Mouse (Mus musculus): ENCODE measurements around the gene Krtdap. TPM values are rescaled to one million over a fixed set of nuclear protein-coding genes. Genes with fewer than 3 reads are reported as not detected.

The Krtdap gene
- total RNA-seq, 1 experiment, result 4.9 TPM

DNA sequence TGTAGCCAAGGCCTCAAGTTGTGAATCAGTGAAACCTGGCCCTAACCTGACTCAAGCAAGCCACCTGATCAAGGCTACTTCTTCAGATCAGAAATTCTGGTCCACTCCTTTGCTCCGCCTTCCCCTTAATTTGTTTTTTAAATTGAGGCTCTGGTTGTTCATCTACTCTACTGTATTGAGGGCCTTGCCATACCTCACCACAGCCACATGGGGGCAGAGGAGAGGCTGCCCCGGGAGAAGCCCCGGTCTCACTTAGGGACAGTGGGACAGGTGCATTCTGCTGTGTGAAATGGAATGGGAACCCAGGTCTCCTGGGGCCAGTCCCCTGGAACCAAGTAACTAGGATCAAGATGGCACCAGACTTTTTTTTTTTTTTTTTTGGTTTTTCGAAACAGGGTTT, 5.9 kb upstream of the Krtdap start:
- no peak for TF ChIP-seq ZC3H11A (IDR thresholded peaks at IDR 0.05; ENCODE audit: borderline replicate concordance, low read depth, low read length)
- no peak for TF ChIP-seq MAFK (IDR thresholded peaks at IDR 0.05; ENCODE audit: insufficient read depth, low read depth, low read length)
- no peak for TF ChIP-seq ZNF384 (IDR thresholded peaks at IDR 0.05; ENCODE audit: low read depth, low read length)
- TF ChIP-seq CHD2 (IDR thresholded peaks at IDR 0.05; ENCODE audit: low read depth, low read length), result no peak
- no peak for TF ChIP-seq HCFC1 (IDR thresholded peaks at IDR 0.05; ENCODE audit: borderline replicate concordance, insufficient read depth, low read length)
- H3K9me3 ChIP-seq (ENCODE audit: control insufficient read depth, insufficient read depth, low read depth, low read length), result no peaks in the 10 kb centered on the region
- H3K9ac ChIP-seq (ENCODE audit: insufficient read depth, low read depth, low read length, poor library complexity, severe bottlenecking), result no peak overlapping the region
- DNase-seq (ENCODE audit: low read depth, low spot score), result no peak
- H3K36me3 ChIP-seq (ENCODE audit: control insufficient read depth, insufficient read depth, low read length, poor library complexity, severe bottlenecking), result no peaks in the 10 kb centered on the region
- no peak overlapping the region for H3K4me3 ChIP-seq (ENCODE audit: insufficient read depth in 1 of 2, low read depth in 1 of 2, low read length in 2 of 2, poor library complexity in 1 of 2, severe bottlenecking in 1 of 2)
- no peak overlapping the region for H3K27ac ChIP-seq (ENCODE audit: insufficient read depth, low read depth, low read length, poor library complexity, severe bottlenecking)
- H3K4me1 ChIP-seq (ENCODE audit: control insufficient read depth in 2 of 2, insufficient read depth in 2 of 2, low read length in 2 of 2, poor library complexity in 1 of 2), result peaks cover 0 to 21% of the 10 kb centered on the region in 2 experiments; a peak in 2 of 4 replicates
- in situ Hi-C loops (cut with MboI; ENCODE audit: low sequenced_read_pairs in 2 of 2, unreplicated experiment in 2 of 2), result no loop called here

DNA sequence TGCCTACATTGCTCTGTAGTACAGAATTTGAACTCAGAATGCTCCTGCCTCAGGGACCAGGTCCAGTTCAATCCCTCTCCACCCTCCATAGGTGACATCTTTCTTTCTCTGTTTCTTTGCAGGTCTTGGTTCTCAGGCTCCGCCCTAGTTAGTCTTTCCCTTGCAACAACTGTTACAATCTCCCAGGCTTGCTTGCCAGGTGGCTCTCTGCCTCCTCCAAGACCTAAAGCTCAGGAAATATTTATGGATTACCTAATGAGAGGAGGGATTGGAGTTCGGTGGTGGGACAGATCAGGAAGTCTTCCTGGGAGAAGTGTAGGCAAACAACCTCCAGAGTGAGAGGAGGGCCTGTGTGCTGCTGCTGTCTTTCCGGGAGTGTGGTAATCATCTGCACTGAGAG, 5.0 kb upstream of the Krtdap start:
- Histone ChIP-seq H3K4me1 (ENCODE audit: control insufficient read depth in 2 of 2, insufficient read depth in 2 of 2, low read length in 2 of 2, poor library complexity in 1 of 2) (peaks cover 0 to 13% of the 10 kb centered on the region in 2 experiments; a peak in 2 of 4 replicates), H3K36me3 (ENCODE audit: control insufficient read depth, insufficient read depth, low read length, poor library complexity, severe bottlenecking) (no peaks in the 10 kb centered on the region)
- no peak for TF ChIP-seq MAFK (IDR thresholded peaks at IDR 0.05; ENCODE audit: insufficient read depth, low read depth, low read length)
- no peak for TF ChIP-seq ZC3H11A (IDR thresholded peaks at IDR 0.05; ENCODE audit: borderline replicate concordance, low read depth, low read length)
- no peak for TF ChIP-seq ZNF384 (IDR thresholded peaks at IDR 0.05; ENCODE audit: low read depth, low read length)
- TF ChIP-seq HCFC1 (IDR thresholded peaks at IDR 0.05; ENCODE audit: borderline replicate concordance, insufficient read depth, low read length), result no peak
- TF ChIP-seq CHD2 (IDR thresholded peaks at IDR 0.05; ENCODE audit: low read depth, low read length), result no peak

DNA sequence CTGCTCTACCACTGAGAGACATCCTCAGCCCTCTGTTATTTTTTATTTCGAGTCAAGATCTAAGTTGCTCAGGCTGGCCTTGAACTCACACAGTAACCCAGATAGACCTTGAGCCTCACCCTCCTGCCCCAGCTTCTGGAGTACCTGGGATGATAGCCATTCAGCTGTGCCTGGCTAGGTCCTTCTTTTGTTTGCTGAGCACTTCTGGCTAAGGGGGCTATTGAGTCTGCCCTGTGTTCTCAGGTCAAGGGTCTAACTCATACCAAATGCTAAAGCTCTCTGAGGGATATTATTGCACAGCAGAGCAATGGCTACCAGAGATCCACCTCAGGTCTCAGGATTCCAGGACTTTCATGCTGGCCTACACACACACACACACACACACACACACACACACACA, 2.5 kb upstream of the Krtdap start:
- no peak for DNase-seq (ENCODE audit: low read depth, low spot score)
- Histone ChIP-seq H3K4me1 (ENCODE audit: control insufficient read depth in 2 of 2, insufficient read depth in 2 of 2, low read length in 2 of 2, poor library complexity in 1 of 2) (peaks cover 0 to 18% of the 10 kb centered on the region in 2 experiments; a peak in 2 of 4 replicates), H3K9me3 (ENCODE audit: control insufficient read depth, insufficient read depth, low read depth, low read length) (no peaks in the 10 kb centered on the region), H3K27ac (ENCODE audit: insufficient read depth, low read depth, low read length, poor library complexity, severe bottlenecking) (no peak overlapping the region), H3K36me3 (ENCODE audit: control insufficient read depth, insufficient read depth, low read length, poor library complexity, severe bottlenecking) (no peaks in the 10 kb centered on the region), H3K4me3 (ENCODE audit: insufficient read depth in 1 of 2, low read depth in 1 of 2, low read length in 2 of 2, poor library complexity in 1 of 2, severe bottlenecking in 1 of 2) (no peak overlapping the region), H3K9ac (ENCODE audit: insufficient read depth, low read depth, low read length, poor library complexity, severe bottlenecking) (no peak overlapping the region)
- in situ Hi-C loops (cut with MboI; ENCODE audit: low sequenced_read_pairs in 2 of 2, unreplicated experiment in 2 of 2), result no loop called here
- no peak for TF ChIP-seq MAFK (IDR thresholded peaks at IDR 0.05; ENCODE audit: insufficient read depth, low read depth, low read length)
- no peak for TF ChIP-seq ZNF384 (IDR thresholded peaks at IDR 0.05; ENCODE audit: low read depth, low read length)
- TF ChIP-seq HCFC1 (IDR thresholded peaks at IDR 0.05; ENCODE audit: borderline replicate concordance, insufficient read depth, low read length), result no peak
- no peak for TF ChIP-seq ZC3H11A (IDR thresholded peaks at IDR 0.05; ENCODE audit: borderline replicate concordance, low read depth, low read length)
- no peak for TF ChIP-seq CHD2 (IDR thresholded peaks at IDR 0.05; ENCODE audit: low read depth, low read length)

More for the DNA sequence above, 5.0 kb upstream of the Krtdap start:
- no peak overlapping the region for H3K9ac ChIP-seq (ENCODE audit: insufficient read depth, low read depth, low read length, poor library complexity, severe bottlenecking)
- no peak for DNase-seq (ENCODE audit: low read depth, low spot score)
- H3K9me3 ChIP-seq (ENCODE audit: control insufficient read depth, insufficient read depth, low read depth, low read length), result no peaks in the 10 kb centered on the region
- H3K27ac ChIP-seq (ENCODE audit: insufficient read depth, low read depth, low read length, poor library complexity, severe bottlenecking), result no peak overlapping the region
- in situ Hi-C loops (cut with MboI; ENCODE audit: low sequenced_read_pairs in 2 of 2, unreplicated experiment in 2 of 2), result no loop called here
- H3K4me3 ChIP-seq (ENCODE audit: insufficient read depth in 1 of 2, low read depth in 1 of 2, low read length in 2 of 2, poor library complexity in 1 of 2, severe bottlenecking in 1 of 2), result no peak overlapping the region

DNA sequence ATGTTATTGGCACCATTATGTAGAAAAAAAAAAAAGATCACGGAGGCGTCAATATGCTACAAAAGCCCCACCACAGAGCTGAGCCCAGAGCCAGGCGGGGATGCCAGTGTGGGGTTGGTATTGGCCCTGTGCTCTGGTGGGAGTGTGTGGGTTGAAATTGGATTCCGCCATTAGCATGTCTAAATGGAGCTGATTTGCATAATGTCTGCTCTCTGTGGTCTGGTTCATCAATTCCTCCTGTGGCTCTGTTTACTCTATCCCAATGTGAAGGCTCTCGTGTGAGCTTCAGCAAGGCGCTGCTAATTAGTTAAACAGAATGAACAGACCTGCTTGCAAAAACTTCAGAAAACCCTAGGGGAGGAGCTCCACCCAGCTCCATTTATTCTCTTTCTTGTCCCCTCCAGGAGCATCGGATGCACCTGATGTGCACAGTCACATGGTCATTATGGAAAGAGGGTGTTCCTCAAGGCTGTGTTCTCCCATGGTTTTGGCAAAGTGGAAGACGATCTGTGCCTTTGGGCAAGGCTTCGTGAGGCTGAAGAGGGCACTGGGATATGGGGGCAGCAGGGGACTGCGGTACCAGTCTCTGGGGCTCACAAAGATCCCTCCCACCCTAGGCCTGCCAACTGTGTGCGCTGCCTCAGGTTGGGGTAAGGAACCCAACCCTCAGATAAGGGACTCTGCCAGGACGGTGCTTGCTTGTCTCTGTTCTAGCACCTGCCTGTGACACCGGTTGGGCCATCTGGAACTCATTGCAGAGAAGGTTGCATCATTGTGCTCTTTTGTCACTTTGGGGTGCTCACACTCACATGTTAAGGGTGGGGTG, 1.8 kb upstream of the Krtdap start:
- no peak overlapping the region for H3K9ac ChIP-seq (ENCODE audit: insufficient read depth, low read depth, low read length, poor library complexity, severe bottlenecking)

More for the DNA sequence above, 1.8 kb upstream of the Krtdap start:
- no peak for TF ChIP-seq CHD2 (IDR thresholded peaks at IDR 0.05; ENCODE audit: low read depth, low read length)
- no peak for TF ChIP-seq ZNF384 (IDR thresholded peaks at IDR 0.05; ENCODE audit: low read depth, low read length)
- TF ChIP-seq HCFC1 (IDR thresholded peaks at IDR 0.05; ENCODE audit: borderline replicate concordance, insufficient read depth, low read length), result no peak
- Histone ChIP-seq H3K4me1 (ENCODE audit: control insufficient read depth in 2 of 2, insufficient read depth in 2 of 2, low read length in 2 of 2, poor library complexity in 1 of 2) (peaks cover 0 to 18% of the 10 kb centered on the region in 2 experiments; a peak in 2 of 4 replicates), H3K27ac (ENCODE audit: insufficient read depth, low read depth, low read length, poor library complexity, severe bottlenecking) (no peak overlapping the region), H3K9me3 (ENCODE audit: control insufficient read depth, insufficient read depth, low read depth, low read length) (no peaks in the 10 kb centered on the region), H3K36me3 (ENCODE audit: control insufficient read depth, insufficient read depth, low read length, poor library complexity, severe bottlenecking) (no peaks in the 10 kb centered on the region), H3K4me3 (ENCODE audit: insufficient read depth in 1 of 2, low read depth in 1 of 2, low read length in 2 of 2, poor library complexity in 1 of 2, severe bottlenecking in 1 of 2) (no peak overlapping the region)
- no peak for DNase-seq (ENCODE audit: low read depth, low spot score)
- in situ Hi-C loops (cut with MboI; ENCODE audit: low sequenced_read_pairs in 2 of 2, unreplicated experiment in 2 of 2), result no loop called here
